14 mouse cellular contexts compared by ENCODE assay signal in genomic region chr12:71149456-71149855, GRCm38 (mm10). TPM values are rescaled to one million over a fixed set of nuclear protein-coding genes. Genes with fewer than 3 reads are reported as not detected.
DNase-seq lines count a peak whose midpoint lies in the region.
"Had no signal": no experiment of that assay in that cellular context is flagged by ENCODE, and none has a peak within 500 bp of the region (broad histone marks: within the 10 kb centered on the region; RNA-seq: fewer than 3 reads in every experiment).

No protein-coding gene starts in this region.

- DNase-seq in adrenal gland, postnatal 10 days = peak; percentile 24
- DNase-seq in adrenal gland, postnatal 4 days (ENCODE audit: low spot score in 2 of 2) = no peak
- peak; percentile 40 to 43 for DNase-seq in adrenal gland, postnatal 36 days
- DNase-seq in adrenal gland, adult 18-20 months (ENCODE audit: low spot score in 2 of 2) = no peak
- DNase-seq: cerebellum, adult 11 months; cerebellum, adult 18-20 months; cerebellum, adult 8-10 months; cerebellum, adult 9-11 months; cerebellum, postnatal 14 days; cerebellum, postnatal 36 days; embryo, embryonic 11 days had no signal

RNA-seq across cellular contexts. Expression of gene 2700049A03Rik, which starts 12.8 kb away (rescaled TPM):
- 10 to 100 TPM in 1 of 2 experiments, 1 to 10 TPM in 1; 6.1 to 10.7 TPM for total RNA-seq in adrenal gland, postnatal 10 days (2021)
- 10 to 100 TPM; 13.3 to 15.1 TPM for total RNA-seq in adrenal gland, postnatal 4 days (2021)
- total RNA-seq in adrenal gland, postnatal 36 days (2021) = 1 to 10 TPM; 9.1 to 9.3 TPM
- total RNA-seq in adrenal gland, adult 18-20 months (2021) = 1 to 10 TPM; 5.1 to 7.3 TPM

RNA-seq across cellular contexts. Expression of gene Timm9, which starts 13.0 kb away (rescaled TPM):
- total RNA-seq in adrenal gland, postnatal 10 days (2021) = 10 to 100 TPM; 68.7 to 79.0 TPM
- 10 to 100 TPM; 53.4 to 55.1 TPM for total RNA-seq in adrenal gland, postnatal 4 days (2021)
- 10 to 100 TPM; 50.3 to 56.3 TPM for total RNA-seq in adrenal gland, postnatal 36 days (2021)
- total RNA-seq in adrenal gland, adult 18-20 months (2021) = 10 to 100 TPM; 60.0 to 64.2 TPM

RNA-seq across cellular contexts. Expression of gene Tomm20l, which starts 38.2 kb away (rescaled TPM):
- 1 to 10 TPM; 2.1 to 2.6 TPM for total RNA-seq in adrenal gland, postnatal 10 days (2021)
- total RNA-seq in adrenal gland, postnatal 4 days (2021) = 1 to 10 TPM; 5.3 to 7.3 TPM
- 10 to 100 TPM in 1 of 2 experiments, 1 to 10 TPM in 1; 3.7 to 12.3 TPM for total RNA-seq in adrenal gland, postnatal 36 days (2021)
- total RNA-seq in adrenal gland, adult 18-20 months (2021) = 1 to 10 TPM; 4.3 to 7.3 TPM
- total RNA-seq: common myeloid progenitor, adult 5-6 weeks; ES-E14; MEL had no signal

Comparison
In these comparisons a context has a peak if more than half of its experiments do, and no peak if none do; other contexts are left out.
1. DNase-seq: peak in adrenal gland, postnatal 10 days (single experiment) and adrenal gland, postnatal 36 days (2 of 2); none in adrenal gland, postnatal 4 days (0 of 2) and adrenal gland, adult 18-20 months (0 of 2).